In genomic region chr1:182481646-182482295, GRCm38 (mm10) we compare ENCODE assay signal across 26 mouse cellular contexts. TPM values are rescaled to one million over a fixed set of nuclear protein-coding genes. Genes with fewer than 3 reads are reported as not detected.
DNase-seq lines count a peak whose midpoint lies in the region; ATAC-seq lines count a peak whose summit lies in the region.
"Had no signal": no experiment of that assay in that cellular context is flagged by ENCODE, and none has a peak within 500 bp of the region (broad histone marks: within the 10 kb centered on the region; RNA-seq: fewer than 3 reads in every experiment).

No protein-coding gene starts in this region.

- H3K36me3 ChIP-seq in embryonic facial prominence, embryonic 10.5 days (replicated peaks), result peaks cover 98% of the 10 kb centered on the region
- peaks cover 95% of the 10 kb centered on the region for H3K36me3 ChIP-seq in kidney, embryonic 15.5 days

- H3K9ac ChIP-seq in kidney, embryonic 15.5 days, result 0 out of 2 replicates have a peak overlapping the region, but pooled peaks have one; percentile 4
- H3K9ac ChIP-seq: embryonic facial prominence, embryonic 13.5 days; heart, embryonic 15.5 days; limb, embryonic 15.5 days; liver, embryonic 13.5 days; midbrain, embryonic 15.5 days had no signal

- DNase-seq in embryonic facial prominence, embryonic 10.5 days (ENCODE audit: low spot score), result no peak
- peak; percentile 74 for DNase-seq in kidney, adult 18-20 months
- peak; percentile 59 to 86 for DNase-seq in kidney, postnatal 25 days
- no peak for DNase-seq in urinary bladder, postnatal 4 days (ENCODE audit: low spot score in 2 of 2)
- no peak for DNase-seq in left cerebral cortex, adult 9 months (ENCODE audit: low spot score in 2 of 2)
- DNase-seq in spleen, postnatal 14 days (ENCODE audit: low spot score in 2 of 2), result no peak
- DNase-seq: adrenal gland, adult 2 months; B cell, adult 2 months; cerebellum, adult 9-10 months; cerebellum, postnatal 36 days; embryo, embryonic 11 days; liver, embryonic 13.5 days; lung, adult 18-20 months; lung, postnatal 14 days; right cerebral cortex, postnatal 25 days; thymus, postnatal 36 days had no signal

- H3K4me1 ChIP-seq in embryonic facial prominence, embryonic 10.5 days, result no peaks in the 10 kb centered on the region
- peaks cover 48% of the 10 kb centered on the region for H3K4me1 ChIP-seq in kidney, embryonic 15.5 days
- H3K4me1 ChIP-seq: embryonic facial prominence, embryonic 13.5 days; heart, embryonic 15.5 days; limb, embryonic 10.5 days; limb, embryonic 15.5 days; midbrain, embryonic 15.5 days had no signal

- H3K27me3 ChIP-seq in embryonic facial prominence, embryonic 10.5 days (replicated peaks; ENCODE audit: low read depth, poor library complexity, severe bottlenecking), result no peaks in the 10 kb centered on the region
- H3K27me3 ChIP-seq in kidney, embryonic 15.5 days, result no peaks in the 10 kb centered on the region
- H3K27me3 ChIP-seq: embryonic facial prominence, embryonic 13.5 days; heart, embryonic 15.5 days; limb, embryonic 15.5 days; liver, embryonic 13.5 days; midbrain, embryonic 15.5 days had no signal

- ATAC-seq in kidney, embryonic 15.5 days (replicated peaks; ENCODE audit: low FRiP score), result peak; percentile 8; the same call in 1 of the 2 replicates
- ATAC-seq: activated CD4-positive, CD25-positive, alpha-beta regulatory T cell, adult 4 months; forebrain, embryonic 16.5 days; hindbrain, embryonic 16.5 days; midbrain, embryonic 15.5 days had no signal

- H3K4me2 ChIP-seq in kidney, embryonic 15.5 days, result no peak overlapping the region
- H3K4me2 ChIP-seq: embryonic facial prominence, embryonic 13.5 days; heart, embryonic 15.5 days; limb, embryonic 15.5 days; liver, embryonic 13.5 days; midbrain, embryonic 15.5 days had no signal

- 92% methylated on average over 10 of the region's 10 CpGs for WGBS in embryonic facial prominence, embryonic 10.5 days
- 44% methylated on average over 10 of the region's 10 CpGs for WGBS in kidney, embryonic 15.5 days

- no peak overlapping the region for H3K4me3 ChIP-seq in embryonic facial prominence, embryonic 10.5 days
- no peak overlapping the region for H3K4me3 ChIP-seq in kidney, embryonic 15.5 days (replicated peaks)
- H3K4me3 ChIP-seq: embryonic facial prominence, embryonic 13.5 days; heart, embryonic 10.5 days; heart, embryonic 15.5 days; limb, embryonic 10.5 days; limb, embryonic 15.5 days; liver, embryonic 13.5 days; midbrain, embryonic 15.5 days had no signal

- H3K27ac ChIP-seq in embryonic facial prominence, embryonic 10.5 days (replicated peaks), result peak overlapping the region; percentile 24; the same call in 1 of the 2 replicates
- H3K27ac ChIP-seq in kidney, embryonic 15.5 days, result peak overlapping the region; percentile 86
- H3K27ac ChIP-seq: embryonic facial prominence, embryonic 13.5 days; heart, embryonic 10.5 days; heart, embryonic 15.5 days; limb, embryonic 10.5 days; limb, embryonic 15.5 days; liver, embryonic 13.5 days; midbrain, embryonic 15.5 days had no signal

- no peaks in the 10 kb centered on the region for H3K9me3 ChIP-seq in embryonic facial prominence, embryonic 10.5 days
- no peaks in the 10 kb centered on the region for H3K9me3 ChIP-seq in kidney, embryonic 15.5 days (replicated peaks)
- H3K9me3 ChIP-seq: embryonic facial prominence, embryonic 13.5 days; heart, embryonic 10.5 days; heart, embryonic 15.5 days; limb, embryonic 10.5 days; limb, embryonic 15.5 days; liver, embryonic 13.5 days; midbrain, embryonic 15.5 days had no signal

RNA-seq across cellular contexts. Expression of gene Capn2, which starts 35.6 kb away (rescaled TPM):
- 75.1 and 84.8 TPM in 2 replicates for polyA plus RNA-seq in embryonic facial prominence, embryonic 10.5 days (2016; fragmentation: Nextera tagmentation; extraction: Ambion mirVana)
- 119 and 126 TPM in 2 replicates for polyA plus RNA-seq in kidney, embryonic 15.5 days (2015; fragmentation: Nextera tagmentation; extraction: Ambion mirVana)

Comparison
In these comparisons a context has a peak if more than half of its experiments do, and no peak if none do; other contexts are left out.
1. DNase-seq: peak in kidney, adult 18-20 months (single experiment) and kidney, postnatal 25 days (2 of 2); none in embryonic facial prominence, embryonic 10.5 days (single experiment), urinary bladder, postnatal 4 days (0 of 2), left cerebral cortex, adult 9 months (0 of 2) and spleen, postnatal 14 days (0 of 2).